Comparison of ENCODE assay signal across 8 mouse cellular contexts in the genomic region with DNA sequence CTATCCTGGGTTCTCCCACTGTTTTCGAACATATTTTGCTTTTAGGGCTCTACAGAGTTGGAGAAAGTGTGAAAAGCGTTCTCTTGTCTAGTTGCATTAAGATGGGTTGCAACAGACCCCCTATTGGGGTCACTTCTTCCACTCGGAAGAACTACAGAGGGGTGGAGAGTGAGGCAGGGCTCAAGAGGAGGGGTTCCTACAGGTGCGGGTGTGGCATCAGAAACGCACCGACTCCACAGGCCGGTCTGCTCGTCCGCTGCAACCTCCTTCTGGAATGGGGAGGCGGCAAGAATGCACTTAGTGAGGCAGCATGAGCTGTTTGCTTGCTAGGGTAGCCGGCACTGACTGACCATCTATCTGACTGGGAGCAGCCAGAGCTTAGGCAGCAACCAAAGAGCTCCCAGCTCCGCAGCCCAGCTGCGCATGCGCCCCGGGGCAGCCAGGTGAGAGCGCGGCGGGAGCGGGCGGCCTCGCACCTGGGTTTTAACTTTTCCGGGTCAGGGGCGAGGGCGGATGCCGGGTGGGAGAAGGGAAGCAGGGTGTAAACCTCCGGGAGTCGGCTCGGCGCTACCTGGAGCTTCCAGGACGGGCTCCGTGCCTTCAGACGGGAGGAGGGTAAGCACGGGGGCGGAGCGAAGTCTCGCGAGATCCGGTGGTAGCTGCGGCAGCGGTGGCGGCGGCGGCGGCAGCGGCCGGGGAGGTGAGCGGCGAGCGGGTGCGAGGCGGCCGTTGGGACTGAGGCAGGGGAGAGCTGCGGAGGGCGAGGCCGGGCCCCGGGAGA. TPM values are rescaled to one million over a fixed set of nuclear protein-coding genes. Genes with fewer than 3 reads are reported as not detected.
A peak's percentile ranks its signal among the peaks of the same experiment; 100 is the strongest.
DNase-seq lines count a peak whose midpoint lies in the region; ATAC-seq lines count a peak whose summit lies in the region.

TSS of gene Mrtfb (plus strand) at position 627 of the 781 bp plus-strand sequence.

- H3K36me3 ChIP-seq in hindbrain, embryonic 15.5 days, result no peaks in the 10 kb centered on the region

- peak; percentile 95 for ATAC-seq in hindbrain, embryonic 15.5 days (ENCODE audit: low FRiP score, low read depth)

- H3K9ac ChIP-seq in hindbrain, embryonic 15.5 days, result peak within 1 kb of the TSS; percentile 84

- WGBS in hindbrain, embryonic 15.5 days, result 1% methylated on average over 49 of the region's 56 CpGs

- H3K9me3 ChIP-seq in hindbrain, embryonic 15.5 days, result no peaks in the 10 kb centered on the region

- peak within 1 kb of the TSS; percentile 93 for H3K27ac ChIP-seq in hindbrain, embryonic 15.5 days (replicated peaks)

- H3K4me3 ChIP-seq in hindbrain, embryonic 15.5 days, result peak within 1 kb of the TSS; percentile 69

- H3K4me2 ChIP-seq in hindbrain, embryonic 15.5 days, result peak within 1 kb of the TSS; percentile 78

- DNase-seq in WW6 (ENCODE audit: low read depth, low spot score), result peak; percentile 52
- peak; percentile 90 to 91 for DNase-seq in cerebellum, postnatal 36 days
- DNase-seq in frontal cortex, postnatal 36 days (ENCODE audit: low spot score in 2 of 2), result peak; percentile 86 to 91
- DNase-seq in left cerebral cortex, adult 11 months (ENCODE audit: low spot score), result peak; percentile 84
- DNase-seq in lung, postnatal 36 days, result peak; percentile 93
- DNase-seq in retina, embryonic 14.5 days (ENCODE audit: low spot score), result peak; percentile 93
- DNase-seq in thymus, postnatal 36 days, result peak; percentile 91 to 92

- H3K27me3 ChIP-seq in hindbrain, embryonic 15.5 days, result no peaks in the 10 kb centered on the region

- H3K4me1 ChIP-seq in hindbrain, embryonic 15.5 days (replicated peaks), result peaks cover 20% of the 10 kb centered on the region

RNA-seq across cellular contexts. Expression of gene Mrtfb, which starts in this region (rescaled TPM):
- polyA plus RNA-seq in hindbrain, embryonic 15.5 days (2015; fragmentation: Nextera tagmentation; extraction: Ambion mirVana), result 12.3 and 13.2 TPM in 2 replicates

Comparison
In these comparisons a context has a peak if more than half of its experiments do, and no peak if none do; other contexts are left out.
1. Peak in every context shown above with its lines: DNase-seq, ATAC-seq, H3K4me3 ChIP-seq and H3K27ac ChIP-seq.